Comparison of ENCODE assay signal across 9 mouse cellular contexts in genomic region chr8:46651872-46652271, GRCm38 (mm10). TPM values are rescaled to one million over a fixed set of nuclear protein-coding genes. Genes with fewer than 3 reads are reported as not detected.
DNase-seq lines count a peak whose midpoint lies in the region; ATAC-seq and TF ChIP-seq lines count a peak whose summit lies in the region.
"Had no signal": no experiment of that assay in that cellular context is flagged by ENCODE, and none has a peak within 500 bp of the region (broad histone marks: within the 10 kb centered on the region; RNA-seq: fewer than 3 reads in every experiment).

No protein-coding gene starts in this region.

- no peak overlapping the region for H3K9ac ChIP-seq in liver, embryonic 15.5 days
- no peak overlapping the region for H3K9ac ChIP-seq in liver, postnatal 0 days (replicated peaks)
- no peak overlapping the region for H3K9ac ChIP-seq in forebrain, embryonic 13.5 days

- H3K4me2 ChIP-seq in liver, embryonic 15.5 days: peak overlapping the region; percentile 15; the same call in 1 of the 2 replicates
- no peak overlapping the region for H3K4me2 ChIP-seq in liver, postnatal 0 days (ENCODE audit: low read depth, low read length)
- peak overlapping the region; percentile 39 for H3K4me2 ChIP-seq in myocyte (ENCODE audit: low read depth)
- no peak overlapping the region for H3K4me2 ChIP-seq in forebrain, embryonic 13.5 days

- H3ac ChIP-seq in myocyte (ENCODE audit: control insufficient read depth, insufficient read length): no peak overlapping the region

- no peaks in the 10 kb centered on the region for H3K36me3 ChIP-seq in liver, embryonic 15.5 days (replicated peaks)
- no peaks in the 10 kb centered on the region for H3K36me3 ChIP-seq in liver, postnatal 0 days (replicated peaks; ENCODE audit: insufficient read depth, low read length)
- no peaks in the 10 kb centered on the region for H3K36me3 ChIP-seq in myocyte (ENCODE audit: control insufficient read depth, insufficient read depth)
- no peaks in the 10 kb centered on the region for H3K36me3 ChIP-seq in forebrain, embryonic 13.5 days (ENCODE audit: poor library complexity, severe bottlenecking)

- no peak for TF ChIP-seq EP300 in liver, postnatal 0 days (IDR thresholded peaks at IDR 0.05; ENCODE audit: low read depth)

- no peaks in the 10 kb centered on the region for H3K79me2 ChIP-seq in myocyte (ENCODE audit: control insufficient read depth, insufficient read depth)

- TF ChIP-seq CTCF in liver, postnatal 0 days (IDR thresholded peaks at IDR 0.05; ENCODE audit: low read depth): no peak

- no peaks in the 10 kb centered on the region; the same call in 1 of the 2 replicates for H3K4me1 ChIP-seq in liver, embryonic 15.5 days (replicated peaks)
- no peaks in the 10 kb centered on the region for H3K4me1 ChIP-seq in liver, postnatal 0 days (ENCODE audit: insufficient read depth)
- H3K4me1 ChIP-seq in forebrain, embryonic 13.5 days: no peaks in the 10 kb centered on the region

- no peak for ATAC-seq in liver, embryonic 15.5 days (ENCODE audit: insufficient read depth)
- no peak for ATAC-seq in liver, postnatal 0 days
- no peak for ATAC-seq in forebrain, embryonic 13.5 days

- no peak for TF ChIP-seq POLR2A in myocyte (IDR thresholded peaks at IDR 0.05; ENCODE audit: insufficient read length, low read depth)

- no peak for DNase-seq in liver, postnatal 0 days
- DNase-seq in adrenal gland, adult 8-10 months: peak; percentile 73
- peak; percentile 36 to 40 for DNase-seq in kidney, adult 8-10 months
- no peak for DNase-seq in natural killer cell, adult 2 months (ENCODE audit: low spot score in 2 of 2)
- DNase-seq in left cerebral cortex, postnatal 4 days: no peak
- DNase-seq: midbrain, embryonic 14.5 days had no signal

- no peaks in the 10 kb centered on the region for H3K27me3 ChIP-seq in liver, embryonic 15.5 days
- no peaks in the 10 kb centered on the region for H3K27me3 ChIP-seq in liver, postnatal 0 days (ENCODE audit: insufficient read depth, low read length)
- no peaks in the 10 kb centered on the region for H3K27me3 ChIP-seq in myocyte (ENCODE audit: control insufficient read depth, insufficient read depth, insufficient read length)
- no peaks in the 10 kb centered on the region for H3K27me3 ChIP-seq in forebrain, embryonic 13.5 days

- H3K27ac ChIP-seq in liver, embryonic 15.5 days (replicated peaks): no peak overlapping the region
- H3K27ac ChIP-seq in liver, postnatal 0 days (ENCODE audit: low read depth): no peak overlapping the region
- no peak overlapping the region for H3K27ac ChIP-seq in forebrain, embryonic 13.5 days

- 33% methylated on average over 9 of the region's 9 CpGs for WGBS in liver, embryonic 15.5 days (ENCODE audit: insufficient replicate concordance)
- WGBS in liver, postnatal 0 days (ENCODE audit: insufficient replicate concordance): 41% methylated on average over 9 of the region's 9 CpGs
- WGBS in forebrain, embryonic 13.5 days: 81% methylated on average over 9 of the region's 9 CpGs

- H3K4me3 ChIP-seq in liver, embryonic 15.5 days (replicated peaks): no peak overlapping the region
- H3K4me3 ChIP-seq in liver, postnatal 0 days (ENCODE audit: low read depth, low read length): no peak overlapping the region
- no peak overlapping the region for H3K4me3 ChIP-seq in myocyte
- H3K4me3 ChIP-seq in forebrain, embryonic 13.5 days: no peak overlapping the region

- intact Hi-C loops in left cerebral cortex, postnatal 4 days (cut with DNase I): no loop called here

- H3K9me3 ChIP-seq in liver, embryonic 15.5 days (replicated peaks): no peaks in the 10 kb centered on the region
- no peaks in the 10 kb centered on the region for H3K9me3 ChIP-seq in liver, postnatal 0 days (ENCODE audit: low read length)
- H3K9me3 ChIP-seq in forebrain, embryonic 13.5 days (replicated peaks): no peaks in the 10 kb centered on the region

TF ChIP-seq in myocyte, 11 proteins besides CTCF, POLR2A, EP300 and RAD21:
- TF ChIP-seq MAX (IDR thresholded peaks at IDR 0.05; ENCODE audit: low read depth) (no peak), USF1 (IDR thresholded peaks at IDR 0.05; ENCODE audit: low read depth) (peak; percentile 77)

RNA-seq across cellular contexts. Expression of gene Casp3, which starts 34.8 kb away (rescaled TPM):
- 43.7 and 47.6 TPM in 2 replicates for polyA plus RNA-seq in liver, embryonic 15.5 days (2015; fragmentation: Nextera tagmentation; extraction: Ambion mirVana)
- polyA plus RNA-seq in liver, postnatal 0 days (2015; fragmentation: Nextera tagmentation; extraction: Ambion mirVana): 19.0 and 20.7 TPM in 2 replicates
- total RNA-seq in adrenal gland, adult 8-10 months (2022): 10 to 100 TPM; 16.3 to 21.5 (median 18.4) TPM
- 24.9 TPM for polyA plus RNA-seq in myocyte (2012; fragmentation: generic; extraction: Trizol)
- polyA plus RNA-seq in forebrain, embryonic 13.5 days (2015; fragmentation: Nextera tagmentation; extraction: Ambion mirVana): 208 and 213 TPM in 2 replicates
- 100 to 1,000 TPM; 215 to 241 TPM for total RNA-seq in left cerebral cortex, postnatal 4 days (2021)

RNA-seq across cellular contexts. Expression of gene Primpol, which starts 34.9 kb away (rescaled TPM):
- polyA plus RNA-seq in liver, embryonic 15.5 days (2015; fragmentation: Nextera tagmentation; extraction: Ambion mirVana): 7.0 and 9.0 TPM in 2 replicates
- polyA plus RNA-seq in liver, postnatal 0 days (2015; fragmentation: Nextera tagmentation; extraction: Ambion mirVana): 4.2 and 4.5 TPM in 2 replicates
- 10 to 100 TPM; 14.3 to 15.0 (median 14.6) TPM for total RNA-seq in adrenal gland, adult 8-10 months (2022)
- 1.8 TPM for polyA plus RNA-seq in myocyte (2012; fragmentation: generic; extraction: Trizol)
- 8.3 and 10.3 TPM in 2 replicates for polyA plus RNA-seq in forebrain, embryonic 13.5 days (2015; fragmentation: Nextera tagmentation; extraction: Ambion mirVana)
- 1 to 10 TPM; 7.6 to 8.2 TPM for total RNA-seq in left cerebral cortex, postnatal 4 days (2021)

Comparison
In these comparisons a context has a peak if more than half of its experiments do, and no peak if none do; other contexts are left out.
1. H3K4me2 ChIP-seq: peak in liver, embryonic 15.5 days (single experiment) and myocyte (single experiment); none in liver, postnatal 0 days (single experiment) and forebrain, embryonic 13.5 days (single experiment).
2. DNase-seq: peak in adrenal gland, adult 8-10 months (single experiment) and kidney, adult 8-10 months (2 of 2); none in liver, postnatal 0 days (single experiment), natural killer cell, adult 2 months (0 of 2) and left cerebral cortex, postnatal 4 days (single experiment).